Mouse (Mus musculus) midbrain, postnatal 0 days (tissue): ENCODE results near the gene Slc6a20a. TPM values are rescaled to one million over a fixed set of nuclear protein-coding genes. Genes with fewer than 3 reads are reported as not detected.

ENCODE experiments used
- ATAC-seq: fragments of 200-750 bp; cut with Nextera tagmentation; 2 replicates; pipeline ENCODE4 v1.8.0; 2017; ENCODE audit warnings: moderate number of reproducible peaks, mild to moderate bottlenecking, moderate TSS enrichment, moderate library complexity; ENCODE audit not compliant: low FRiP score
- DNase-seq: peaks from one replicate; pipeline ENCODE4 v3.0.0-alpha.2; 2015; ENCODE audit warnings: low spot score
- H3K27ac ChIP-seq: fragments of 300-500 bp; sonication (generic); 2 replicates; pipeline ENCODE4 v1.5.1; 2014; ENCODE audit warnings: low read depth, mild to moderate bottlenecking, low read length, mixed read lengths
- H3K27me3 ChIP-seq: fragments of 300-500 bp; sonication (generic); 2 replicates; pipeline ENCODE4 v1.6.1; 2014; ENCODE audit warnings: low read length, control low read depth, mixed read lengths; ENCODE audit not compliant: insufficient read depth
- H3K36me3 ChIP-seq: fragments of 300-500 bp; sonication (generic); 2 replicates; pipeline ENCODE4 v1.6.1; 2014; ENCODE audit warnings: low read length, control low read depth, mixed read lengths; ENCODE audit not compliant: insufficient read depth
- H3K4me1 ChIP-seq: fragments of 300-500 bp; sonication (generic); 2 replicates; pipeline ENCODE4 v1.6.1; 2014; ENCODE audit warnings: mild to moderate bottlenecking, control low read depth, antibody characterized with exemption, low read length, mixed read lengths; ENCODE audit not compliant: insufficient read depth
- H3K4me2 ChIP-seq: fragments of 300-500 bp; sonication (generic); 2 replicates; pipeline ENCODE4 v1.6.1; 2014; ENCODE audit warnings: low read depth, mild to moderate bottlenecking, low read length, mixed read lengths; ENCODE audit not compliant: poor library complexity, severe bottlenecking
- H3K4me3 ChIP-seq: fragments of 300-500 bp; sonication (generic); 2 replicates; pipeline ENCODE4 v1.5.1; 2014; ENCODE audit warnings: low read depth, mild to moderate bottlenecking, low read length, moderate library complexity
- H3K9ac ChIP-seq: fragments of 300-500 bp; sonication (generic); replicated peaks from 2 replicates; pipeline ENCODE4 v1.6.1; 2014; ENCODE audit warnings: mild to moderate bottlenecking, low read length, moderate library complexity, mixed read lengths; ENCODE audit not compliant: poor library complexity, severe bottlenecking
- H3K9me3 ChIP-seq: fragments of 300-500 bp; sonication (generic); 2 replicates; pipeline ENCODE4 v1.6.1; 2016; ENCODE audit warnings: low read length, control low read depth
- CTCF ChIP-seq: IDR thresholded peaks from 2 replicates; pipeline ENCODE4 v1.5.1; 2016; ENCODE audit warnings: antibody characterized with exemption, mild to moderate bottlenecking
- WGBS: fragments of 180-500 bp; shearing (Covaris S2); extraction: QIAGEN DNeasy Blood & Tissue Kit; methylation state at CpG from one replicate; pipeline ENCODE4 v1.1.7; 2014; 5-methylcytosine and 5-hydroxymethylcytosine counted together
- polyA plus RNA-seq: library from polyadenylated mRNA; unstranded; fragments of >200 nt; fragmentation: Nextera tagmentation; extraction: Ambion mirVana; gene quantifications from 2 replicates; pipeline ENCODE4 v1.2.1, GENCODE M21; 2015
- total RNA-seq: library from RNA; depleted of rRNA; stranded (reverse); fragments of >200 nt; gene quantifications from 2 replicates; pipeline ENCODE4 v1.2.3, GENCODE M21; 2014

Slc6a20a gene
- total and polyA plus RNA-seq, 2 experiments from 2014 or later = 41.8 to 54.1 TPM

GRCm38 (mm10) chr9:123632281-123632680 is 46.4 kb downstream of the Slc6a20a start, which contains the start of gene Slc6a20b:
Gene Slc6a20b (minus strand): TSS chr9:123632565.
- DNase-seq (no peak), ATAC-seq (no peak)
- no peaks in the 10 kb centered on the region for H3K9me3 ChIP-seq
- TF ChIP-seq CTCF = no peak
- no peak within 1 kb of the TSS for H3K4me3 ChIP-seq
- H3K9ac ChIP-seq = no peak within 1 kb of the TSS
- no peaks in the 10 kb centered on the region for H3K4me1 ChIP-seq
- no peaks in the 10 kb centered on the region for H3K36me3 ChIP-seq
- H3K27ac ChIP-seq = no peak within 1 kb of the TSS
- H3K4me2 ChIP-seq = no peak within 1 kb of the TSS
- 87% methylated on average over 6 of the region's 6 CpGs for WGBS
- no peaks in the 10 kb centered on the region for H3K27me3 ChIP-seq

- Histone ChIP-seq H3K36me3 (no peaks in the 10 kb centered on the region), H3K4me1 (no peaks in the 10 kb centered on the region), H3K4me2 (no peak overlapping the region), H3K4me3 (no peak overlapping the region), H3K9me3 (no peaks in the 10 kb centered on the region), H3K27ac (no peak overlapping the region), H3K9ac (no peak overlapping the region), H3K27me3 (no peaks in the 10 kb centered on the region)
- 79% methylated on average over 3 of the region's 3 CpGs for WGBS
- ATAC-seq = no peak
- no peak for DNase-seq
- no peak for TF ChIP-seq CTCF
These were observed 47.0 kb downstream of the Slc6a20a start for GRCm38 (mm10) chr9:123631666-123632065.

GRCm38 (mm10) chr9:123625821-123626220 is 52.9 kb downstream of the Slc6a20a start:
- WGBS = 95% methylated on average over 11 of the region's 11 CpGs
- no peak for DNase-seq
- no peak overlapping the region for H3K4me3 ChIP-seq
- no peaks in the 10 kb centered on the region for H3K4me1 ChIP-seq
- H3K27ac ChIP-seq = no peak overlapping the region
- H3K27me3 ChIP-seq = no peaks in the 10 kb centered on the region
- no peak for ATAC-seq
- H3K9me3 ChIP-seq = no peaks in the 10 kb centered on the region
- H3K36me3 ChIP-seq = no peaks in the 10 kb centered on the region
- H3K9ac ChIP-seq = no peak overlapping the region
- H3K4me2 ChIP-seq = no peak overlapping the region
- no peak for TF ChIP-seq CTCF

GRCm38 (mm10) chr9:123624741-123625140 is 53.9 kb downstream of the Slc6a20a start:
- no peak overlapping the region for H3K27ac ChIP-seq
- H3K9me3 ChIP-seq = no peaks in the 10 kb centered on the region
- no peak overlapping the region for H3K4me3 ChIP-seq
- H3K36me3 ChIP-seq = no peaks in the 10 kb centered on the region
- no peaks in the 10 kb centered on the region for H3K4me1 ChIP-seq
- H3K4me2 ChIP-seq = no peak overlapping the region
- no peak for TF ChIP-seq CTCF
- H3K27me3 ChIP-seq = no peaks in the 10 kb centered on the region
- WGBS = 92% methylated on average over 2 of the region's 2 CpGs
- no peak overlapping the region for H3K9ac ChIP-seq
- DNase-seq (no peak), ATAC-seq (no peak)

GRCm38 (mm10) chr9:123620311-123621098 is 58.2 kb downstream of the Slc6a20a start:
- no peak overlapping the region for H3K27ac ChIP-seq
- 90% methylated on average over 5 of the region's 5 CpGs for WGBS
- no peaks in the 10 kb centered on the region for H3K9me3 ChIP-seq
- ATAC-seq = no peak
- H3K4me1 ChIP-seq = no peaks in the 10 kb centered on the region
- TF ChIP-seq CTCF = no peak
- no peaks in the 10 kb centered on the region for H3K27me3 ChIP-seq
- H3K4me2 ChIP-seq = no peak overlapping the region
- no peaks in the 10 kb centered on the region for H3K36me3 ChIP-seq
- H3K9ac ChIP-seq = no peak overlapping the region
- no peak for DNase-seq
- no peak overlapping the region for H3K4me3 ChIP-seq

- Histone ChIP-seq H3K27me3 (no peaks in the 10 kb centered on the region), H3K4me3 (no peak overlapping the region), H3K4me1 (no peaks in the 10 kb centered on the region), H3K9me3 (no peaks in the 10 kb centered on the region), H3K27ac (no peak overlapping the region), H3K4me2 (no peak overlapping the region), H3K36me3 (peaks cover 3% of the 10 kb centered on the region; the same call in 1 of the 2 replicates), H3K9ac (no peak overlapping the region)
- TF ChIP-seq CTCF = no peak
- DNase-seq (no peak), ATAC-seq (no peak)
- 90% methylated on average over 1 of the region's 1 CpGs for WGBS
These were observed 77.2 kb downstream of the Slc6a20a start for GRCm38 (mm10) chr9:123601529-123601928.
